Mouse (Mus musculus): Measurements from ENCODE around the gene 1700025G04Rik. TPM values are rescaled to one million over a fixed set of nuclear protein-coding genes. Genes with fewer than 3 reads are reported as not detected.
"Not testable (repeated sequence)": the region's sequence is repeated elsewhere in the genome, so short reads cannot be mapped to it uniquely, and the experiment has no call there.

Gene 1700025G04Rik
- total and polyA plus RNA-seq, 3 experiments: 1.5 to 19.5 (median 12.8) TPM

DNA sequence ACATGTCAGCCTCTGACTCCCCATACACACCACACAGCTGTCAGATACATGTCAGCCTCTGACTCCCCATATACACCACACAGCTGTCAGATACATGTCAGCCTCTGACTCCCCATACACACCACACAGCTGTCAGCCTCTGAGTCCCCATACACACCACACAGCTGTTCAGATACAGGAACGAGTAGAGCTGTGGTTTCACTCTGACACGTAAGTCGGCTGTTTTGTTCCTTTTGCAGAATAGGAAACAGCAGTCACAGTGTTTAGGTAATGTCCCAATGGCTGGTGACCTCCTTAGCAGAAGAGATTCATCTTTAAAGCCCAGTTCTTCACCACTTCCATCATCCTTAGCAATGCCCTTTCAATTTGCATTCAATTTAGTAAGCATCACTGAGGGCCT is 287.1 kb downstream of the 1700025G04Rik start:
- not testable (repeated sequence) for H3K4me3 ChIP-seq (replicated peaks in 1 of 3; ENCODE audit: low read depth in 2 of 3, low read length in 2 of 3, poor library complexity in 1 of 3)

More for the DNA sequence above, 287.1 kb downstream of the 1700025G04Rik start:
- H3K9ac ChIP-seq (ENCODE audit: insufficient read depth, low read depth); H3K9me3 ChIP-seq (replicated peaks; ENCODE audit: low read length); H3K79me2 ChIP-seq (replicated peaks; ENCODE audit: control insufficient read depth, extremely low read depth, insufficient read depth, poor library complexity, severe bottlenecking); dilution Hi-C loops (cut with MboI; ENCODE audit: extremely low pct_ligation_motif_present, extremely low pct_unique_long_range_greater_than_20kb, low sequenced_read_pairs); H3K4me1 ChIP-seq (ENCODE audit: control insufficient read depth in 1 of 2, insufficient read depth in 2 of 2); H3K27ac ChIP-seq (ENCODE audit: insufficient read depth, low read depth); H3K4me2 ChIP-seq (ENCODE audit: insufficient read depth, low read depth, poor library complexity, severe bottlenecking); H3K27me3 ChIP-seq (replicated peaks): not testable (repeated sequence)
- peak; percentile 68 for DNase-seq (ENCODE audit: extremely low read depth)
- H3K36me3 ChIP-seq (replicated peaks in 1 of 2; ENCODE audit: control insufficient read depth in 1 of 2, insufficient read depth in 1 of 2, low read length in 1 of 2): peaks cover 49 to 54% of the 10 kb centered on the region in 2 experiments
- in situ Hi-C loops (cut with MboI; ENCODE audit: low pct_ligation_motif_present, low pct_unique_long_range_greater_than_20kb, low sequenced_read_pairs): loop anchor here (25.0 kb wide), 1 partner anchor 560 kb away; no protein-coding TSS in a partner anchor
- TF ChIP-seq SIN3A (IDR thresholded peaks at IDR 0.05; ENCODE audit: low read length) (peak; percentile 79; the same call in 1 of the 2 replicates), TCF12 (IDR thresholded peaks at IDR 0.05; ENCODE audit: low read depth, low read length) (peak; percentile 58; the same call in 1 of the 2 replicates), ETS1 (conservative IDR thresholded peaks at IDR 0.05; ENCODE audit: low read depth, low read length) (peak; percentile 89)
